Mouse (Mus musculus): ENCODE results near the gene Ap4e1. TPM values are rescaled to one million over a fixed set of nuclear protein-coding genes. Genes with fewer than 3 reads are reported as not detected.

Ap4e1 gene
- 10.0 and 11.6 TPM in 2 replicates for polyA plus RNA-seq (2015; fragmentation: Nextera tagmentation; extraction: Ambion mirVana)

DNA sequence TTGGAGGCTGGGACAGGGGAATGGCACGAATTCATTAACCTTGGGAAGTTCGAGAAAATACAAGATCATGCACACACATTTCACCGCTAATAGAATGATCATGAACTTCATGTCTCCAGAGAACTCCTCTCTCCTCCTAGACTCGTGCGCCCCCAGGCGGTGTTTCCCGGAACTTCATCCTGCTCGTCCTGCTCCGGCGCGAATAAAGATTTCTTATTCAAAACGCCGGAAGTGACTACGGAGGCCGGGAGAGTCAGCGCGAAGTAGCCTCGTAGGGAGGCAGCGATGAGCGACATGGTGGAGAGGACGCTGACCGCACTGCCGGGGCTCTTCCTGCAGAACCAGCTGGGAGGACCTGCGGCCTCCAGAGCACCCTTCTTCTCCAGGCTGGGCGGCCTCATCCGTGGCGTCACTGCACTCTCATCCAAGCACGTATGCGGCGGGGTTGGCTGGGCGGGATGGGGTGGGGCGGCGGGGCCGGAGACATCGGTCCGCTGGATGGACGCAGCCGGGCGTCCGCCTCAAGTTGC lies at the start of gene Ap4e1:
Gene Ap4e1, plus strand, starts transcription at position 249 of the 530 bp plus-strand sequence.
- H3K27ac ChIP-seq (ENCODE audit: low read length): peak within 1 kb of the TSS; percentile 69; the same call in 1 of the 2 replicates
- H3K9me3 ChIP-seq (ENCODE audit: low read length): no peaks in the 10 kb centered on the region
- under 1% methylated on average over 40 of the region's 40 CpGs for WGBS
- H3K4me2 ChIP-seq (replicated peaks; ENCODE audit: low read depth, low read length): peak within 1 kb of the TSS; percentile 67
- H3K36me3 ChIP-seq (ENCODE audit: insufficient read depth, low read length): peaks cover 9% of the 10 kb centered on the region
- peak within 1 kb of the TSS; percentile 78 for H3K4me3 ChIP-seq (ENCODE audit: low read length)
- ATAC-seq (ENCODE audit: low FRiP score, low TSS enrichment): peak; percentile 91
- H3K27me3 ChIP-seq (ENCODE audit: insufficient read depth, low read length): no peaks in the 10 kb centered on the region
- H3K9ac ChIP-seq (replicated peaks; ENCODE audit: low read length): peak within 1 kb of the TSS; percentile 82
- peaks cover 16% of the 10 kb centered on the region for H3K4me1 ChIP-seq (ENCODE audit: insufficient read depth, low read length)

DNA sequence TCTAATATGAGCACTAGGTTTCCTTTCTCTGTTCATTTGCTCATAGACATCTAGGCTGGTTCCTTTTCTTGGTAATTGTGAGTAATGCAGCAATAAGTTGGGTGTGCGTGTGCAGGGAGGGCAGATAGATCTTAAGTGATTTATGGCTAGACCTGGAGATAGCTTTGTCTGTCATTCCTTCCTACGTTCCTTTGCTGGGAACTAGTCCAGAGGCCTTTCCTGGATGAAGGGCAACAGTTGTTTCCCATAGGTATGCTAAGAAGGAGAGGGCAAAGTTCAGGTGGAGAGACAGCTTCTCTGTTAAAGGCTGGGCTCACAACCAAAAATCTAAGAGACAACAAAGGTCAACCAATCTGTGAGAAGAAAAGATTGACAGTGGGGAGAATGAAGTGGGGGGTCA lies 46.8 kb upstream of the Ap4e1 start:
- H3K9ac ChIP-seq (replicated peaks; ENCODE audit: low read length): no peak overlapping the region
- 66% methylated on average over 2 of the region's 2 CpGs for WGBS
- no peak overlapping the region for H3K4me2 ChIP-seq (replicated peaks; ENCODE audit: low read depth, low read length)
- H3K27me3 ChIP-seq (ENCODE audit: insufficient read depth, low read length): no peaks in the 10 kb centered on the region
- H3K4me3 ChIP-seq (ENCODE audit: low read length): no peak overlapping the region
- H3K9me3 ChIP-seq (ENCODE audit: low read length): no peaks in the 10 kb centered on the region
- H3K27ac ChIP-seq (ENCODE audit: low read length): no peak overlapping the region
- no peaks in the 10 kb centered on the region for H3K36me3 ChIP-seq (ENCODE audit: insufficient read depth, low read length)
- H3K4me1 ChIP-seq (ENCODE audit: insufficient read depth, low read length): no peaks in the 10 kb centered on the region
- no peak for ATAC-seq (ENCODE audit: low FRiP score, low TSS enrichment)

GRCm38 (mm10) chr2:126977428-126977827 lies 31.1 kb upstream of the Ap4e1 start:
- 65% methylated on average over 6 of the region's 6 CpGs for WGBS

DNA sequence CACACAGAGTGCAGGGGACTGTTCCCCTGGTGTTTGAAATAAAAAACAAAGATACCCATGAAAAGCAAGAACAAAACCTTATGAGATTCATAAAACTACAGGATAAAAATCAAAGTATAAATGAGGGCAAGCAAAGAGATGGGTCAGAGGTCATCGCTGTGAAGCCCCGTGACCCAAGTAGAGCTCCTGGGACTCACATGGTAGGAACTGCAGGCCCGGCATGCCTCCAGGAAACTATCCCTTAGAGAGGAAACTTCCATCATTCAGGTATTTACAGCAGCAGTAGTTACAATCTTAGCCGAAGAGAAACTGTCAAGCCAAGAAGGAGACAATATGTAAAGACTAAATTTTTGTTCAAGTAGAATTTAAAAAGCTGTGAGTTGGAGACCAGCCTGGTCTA lies 25.3 kb upstream of the Ap4e1 start:
- no peak overlapping the region for H3K27ac ChIP-seq (ENCODE audit: low read length)
- H3K4me2 ChIP-seq (replicated peaks; ENCODE audit: low read depth, low read length): no peak overlapping the region
- WGBS: 67% methylated on average over 4 of the region's 4 CpGs
- H3K4me1 ChIP-seq (ENCODE audit: insufficient read depth, low read length): no peaks in the 10 kb centered on the region
- no peaks in the 10 kb centered on the region for H3K9me3 ChIP-seq (ENCODE audit: low read length)
- H3K36me3 ChIP-seq (ENCODE audit: insufficient read depth, low read length): no peaks in the 10 kb centered on the region
- H3K27me3 ChIP-seq (ENCODE audit: insufficient read depth, low read length): no peaks in the 10 kb centered on the region
- H3K4me3 ChIP-seq (ENCODE audit: low read length): no peak overlapping the region
- no peak overlapping the region for H3K9ac ChIP-seq (replicated peaks; ENCODE audit: low read length)
- ATAC-seq (ENCODE audit: low FRiP score, low TSS enrichment): no peak

More at GRCm38 (mm10) chr2:126977428-126977827, 31.1 kb upstream of the Ap4e1 start:
- H3K9ac ChIP-seq (replicated peaks; ENCODE audit: low read length): no peak overlapping the region
- H3K4me3 ChIP-seq (ENCODE audit: low read length): no peak overlapping the region
- H3K27me3 ChIP-seq (ENCODE audit: insufficient read depth, low read length): no peaks in the 10 kb centered on the region
- H3K4me1 ChIP-seq (ENCODE audit: insufficient read depth, low read length): no peaks in the 10 kb centered on the region
- no peaks in the 10 kb centered on the region; the same call in 1 of the 2 replicates for H3K9me3 ChIP-seq (ENCODE audit: low read length)
- H3K4me2 ChIP-seq (replicated peaks; ENCODE audit: low read depth, low read length): no peak overlapping the region
- no peak for ATAC-seq (ENCODE audit: low FRiP score, low TSS enrichment)
- no peaks in the 10 kb centered on the region for H3K36me3 ChIP-seq (ENCODE audit: insufficient read depth, low read length)
- H3K27ac ChIP-seq (ENCODE audit: low read length): no peak overlapping the region

DNA sequence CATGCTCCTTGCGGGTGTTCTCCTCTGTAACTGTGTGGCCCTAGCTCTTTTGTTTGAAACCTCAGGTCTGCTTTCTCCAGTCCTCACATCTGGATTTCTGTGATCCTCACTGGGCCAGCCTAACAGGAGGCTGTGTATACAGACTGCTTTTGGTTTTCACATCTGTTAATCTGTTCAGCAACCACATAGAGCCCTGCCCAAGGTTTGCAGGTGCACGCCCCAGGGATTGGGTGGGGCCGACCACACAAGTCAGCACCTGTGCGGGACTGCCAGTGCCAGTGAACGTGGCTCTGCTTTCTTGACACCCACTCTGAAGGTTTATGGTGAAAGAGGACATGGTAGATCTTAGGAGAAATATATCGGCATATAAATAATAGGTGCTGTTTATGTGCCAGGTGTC lies 18.6 kb upstream of the Ap4e1 start:
- H3K36me3 ChIP-seq (ENCODE audit: insufficient read depth, low read length): no peaks in the 10 kb centered on the region
- 82% methylated on average over 6 of the region's 6 CpGs for WGBS
- H3K4me3 ChIP-seq (ENCODE audit: low read length): no peak overlapping the region
- no peaks in the 10 kb centered on the region for H3K27me3 ChIP-seq (ENCODE audit: insufficient read depth, low read length)
- peaks cover 5% of the 10 kb centered on the region; the same call in 1 of the 2 replicates for H3K4me1 ChIP-seq (ENCODE audit: insufficient read depth, low read length)
- H3K4me2 ChIP-seq (replicated peaks; ENCODE audit: low read depth, low read length): no peak overlapping the region
- no peaks in the 10 kb centered on the region for H3K9me3 ChIP-seq (ENCODE audit: low read length)
- no peak overlapping the region for H3K9ac ChIP-seq (replicated peaks; ENCODE audit: low read length)
- H3K27ac ChIP-seq (ENCODE audit: low read length): no peak overlapping the region
- no peak for ATAC-seq (ENCODE audit: low FRiP score, low TSS enrichment)

DNA sequence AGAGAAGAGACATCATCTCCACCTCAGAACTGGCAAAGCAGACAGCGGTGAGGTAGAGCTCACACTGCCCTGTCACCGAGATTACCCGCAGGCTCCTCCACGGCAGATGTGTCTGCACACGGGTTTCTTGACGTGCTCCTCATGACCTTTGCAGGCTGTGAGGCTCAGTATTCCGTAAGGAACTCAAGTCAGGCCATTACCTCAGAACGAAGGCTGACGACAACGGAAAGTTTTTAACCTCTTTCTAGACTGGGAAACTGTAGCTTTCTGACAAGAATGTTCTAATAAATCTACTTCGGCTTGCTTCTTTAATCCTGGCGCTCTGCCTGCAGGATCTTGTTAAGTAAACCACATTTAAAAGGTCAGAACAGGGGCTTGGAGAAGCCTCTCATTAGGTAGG lies 15.8 kb upstream of the Ap4e1 start:
- no peaks in the 10 kb centered on the region for H3K36me3 ChIP-seq (ENCODE audit: insufficient read depth, low read length)
- WGBS: 33% methylated on average over 12 of the region's 12 CpGs
- no peaks in the 10 kb centered on the region for H3K9me3 ChIP-seq (ENCODE audit: low read length)
- H3K4me2 ChIP-seq (replicated peaks; ENCODE audit: low read depth, low read length): no peak overlapping the region
- H3K9ac ChIP-seq (replicated peaks; ENCODE audit: low read length): no peak overlapping the region
- H3K27me3 ChIP-seq (ENCODE audit: insufficient read depth, low read length): no peaks in the 10 kb centered on the region
- no peak overlapping the region for H3K27ac ChIP-seq (ENCODE audit: low read length)
- ATAC-seq (ENCODE audit: low FRiP score, low TSS enrichment): no peak
- no peak overlapping the region for H3K4me3 ChIP-seq (ENCODE audit: low read length)
- H3K4me1 ChIP-seq (ENCODE audit: insufficient read depth, low read length): peaks cover 5% of the 10 kb centered on the region; the same call in 1 of the 2 replicates

DNA sequence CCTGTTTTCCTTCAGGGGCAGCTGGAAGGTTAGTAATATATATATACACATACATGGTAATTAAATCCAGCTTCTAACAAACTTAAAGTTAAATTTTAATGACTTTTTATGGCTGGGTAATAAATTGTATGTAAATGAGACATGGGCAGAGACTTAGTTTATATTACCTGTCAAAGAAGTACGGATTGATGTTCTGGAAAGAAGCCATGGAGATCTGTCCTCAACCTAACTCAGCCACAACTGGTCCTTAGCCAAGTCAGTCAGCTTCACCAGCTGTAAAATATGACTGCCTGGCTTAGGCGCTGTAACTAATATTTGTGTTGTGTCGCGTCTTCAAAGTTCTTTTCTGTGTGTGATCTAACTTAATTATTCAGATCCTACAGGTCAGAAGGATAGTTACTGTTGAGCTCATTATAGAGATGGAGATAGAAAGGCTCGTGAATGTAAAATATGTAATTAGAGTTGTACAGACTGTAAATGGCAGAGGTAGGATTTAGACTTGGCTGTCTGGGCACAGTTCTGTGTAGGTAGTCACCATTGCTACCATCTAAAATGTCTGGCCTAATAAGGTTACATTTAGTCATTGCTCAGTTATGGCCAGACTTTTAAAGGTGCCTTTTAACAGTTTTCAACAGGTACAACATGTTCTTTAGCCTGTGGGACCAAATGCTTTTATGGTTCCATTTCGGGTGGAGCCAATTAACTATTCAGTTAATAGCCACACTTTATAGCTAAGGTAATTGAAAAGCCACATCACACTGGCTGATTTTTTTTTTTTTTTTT lies 13.9 kb upstream of the Ap4e1 start:
- H3K27ac ChIP-seq (ENCODE audit: low read length): no peak overlapping the region
- H3K9me3 ChIP-seq (ENCODE audit: low read length): no peaks in the 10 kb centered on the region
- no peaks in the 10 kb centered on the region for H3K27me3 ChIP-seq (ENCODE audit: insufficient read depth, low read length)
- H3K4me3 ChIP-seq (ENCODE audit: low read length): no peak overlapping the region
- peaks cover 5% of the 10 kb centered on the region; the same call in 1 of the 2 replicates for H3K4me1 ChIP-seq (ENCODE audit: insufficient read depth, low read length)
- peak; percentile 63; the same call in 1 of the 2 replicates for ATAC-seq (ENCODE audit: low FRiP score, low TSS enrichment)
- 28% methylated on average over 6 of the region's 6 CpGs for WGBS
- no peak overlapping the region for H3K4me2 ChIP-seq (replicated peaks; ENCODE audit: low read depth, low read length)
- H3K36me3 ChIP-seq (ENCODE audit: insufficient read depth, low read length): no peaks in the 10 kb centered on the region
- H3K9ac ChIP-seq (replicated peaks; ENCODE audit: low read length): no peak overlapping the region

DNA sequence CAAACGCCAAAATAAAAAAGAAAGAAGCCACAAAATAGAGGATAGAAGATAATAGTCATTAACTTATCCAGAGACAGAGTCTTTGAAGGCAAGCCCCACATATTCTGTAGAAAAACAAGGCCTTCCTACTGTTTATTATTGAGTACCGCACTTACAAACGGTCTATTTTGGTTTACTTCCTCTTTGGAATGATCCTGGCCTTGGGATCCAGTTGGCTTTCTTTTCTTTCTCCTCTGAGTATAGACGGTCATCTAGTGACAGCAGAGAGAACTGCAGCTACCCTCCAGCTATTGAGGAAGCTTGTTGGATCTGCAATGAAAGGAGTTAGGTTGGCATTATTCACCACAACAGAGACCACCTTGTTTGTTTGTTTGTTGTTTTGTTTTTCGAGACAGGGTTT lies 11.8 kb upstream of the Ap4e1 start:
- no peak overlapping the region for H3K9ac ChIP-seq (replicated peaks; ENCODE audit: low read length)
- no peak for ATAC-seq (ENCODE audit: low FRiP score, low TSS enrichment)
- H3K4me1 ChIP-seq (ENCODE audit: insufficient read depth, low read length): peaks cover 5% of the 10 kb centered on the region; the same call in 1 of the 2 replicates
- 15% methylated on average over 5 of the region's 5 CpGs for WGBS
- 0 out of 2 replicates have a peak overlapping the region, but pooled peaks have one; percentile 18 for H3K4me2 ChIP-seq (replicated peaks; ENCODE audit: low read depth, low read length)
- no peaks in the 10 kb centered on the region for H3K27me3 ChIP-seq (ENCODE audit: insufficient read depth, low read length)
- H3K27ac ChIP-seq (ENCODE audit: low read length): no peak overlapping the region
- no peaks in the 10 kb centered on the region for H3K36me3 ChIP-seq (ENCODE audit: insufficient read depth, low read length)
- H3K9me3 ChIP-seq (ENCODE audit: low read length): no peaks in the 10 kb centered on the region
- H3K4me3 ChIP-seq (ENCODE audit: low read length): no peak overlapping the region

- no peak overlapping the region for H3K9ac ChIP-seq (replicated peaks; ENCODE audit: low read length)
- no peaks in the 10 kb centered on the region for H3K27me3 ChIP-seq (ENCODE audit: insufficient read depth, low read length)
- ATAC-seq (ENCODE audit: low FRiP score, low TSS enrichment): no peak
- H3K4me3 ChIP-seq (ENCODE audit: low read length): no peak overlapping the region
- H3K36me3 ChIP-seq (ENCODE audit: insufficient read depth, low read length): no peaks in the 10 kb centered on the region
- no peak overlapping the region for H3K4me2 ChIP-seq (replicated peaks; ENCODE audit: low read depth, low read length)
- no peaks in the 10 kb centered on the region for H3K9me3 ChIP-seq (ENCODE audit: low read length)
- no peak overlapping the region for H3K27ac ChIP-seq (ENCODE audit: low read length)
- 75% methylated on average over 7 of the region's 7 CpGs for WGBS
- no peaks in the 10 kb centered on the region for H3K4me1 ChIP-seq (ENCODE audit: insufficient read depth, low read length)
These were observed 10.3 kb upstream of the Ap4e1 start for GRCm38 (mm10) chr2:126998219-126998618.
